Mouse (Mus musculus): ENCODE measurements at regions not wholly inside any gene's neighbourhood (a gene's known extent, or its start where the extent isn't known, plus 50 kb on each side); places are given as distances from the start of the nearest gene placed in this dataset.
A peak's percentile ranks its signal among the peaks of the same experiment; 100 is the strongest.

GRCm38 (mm10) chr2:115472393-115472792, 109.1 kb upstream of the BC052040 start:
- Histone ChIP-seq H3K79me2 (ENCODE audit: control insufficient read depth, insufficient read depth) (no peaks in the 10 kb centered on the region), H3K36me3 (ENCODE audit: control insufficient read depth, insufficient read depth) (no peaks in the 10 kb centered on the region)

GRCm38 (mm10) chr2:115483418-115484288, 97.9 kb upstream of the BC052040 start:
- Histone ChIP-seq H3K4me3 (no peak overlapping the region), H3K27me3 (ENCODE audit: control insufficient read depth, insufficient read depth, insufficient read length) (no peaks in the 10 kb centered on the region), H3K36me3 (ENCODE audit: control insufficient read depth, insufficient read depth) (no peaks in the 10 kb centered on the region), H3K4me2 (ENCODE audit: low read depth) (peak overlapping the region; percentile 51), H3K79me2 (ENCODE audit: control insufficient read depth, insufficient read depth) (no peaks in the 10 kb centered on the region), H3ac (ENCODE audit: control insufficient read depth, insufficient read length) (no peak overlapping the region)
- TF ChIP-seq POLR2AphosphoS2 (IDR thresholded peaks at IDR 0.05; ENCODE audit: insufficient read length, low read depth) (no peak), USF1 (IDR thresholded peaks at IDR 0.05; ENCODE audit: low read depth) (peak; percentile 66), SRF (IDR thresholded peaks at IDR 0.05; ENCODE audit: control insufficient read depth, insufficient read length, low read depth) (no peak), TCF3 (IDR thresholded peaks at IDR 0.05; ENCODE audit: insufficient read length, low read depth) (no peak), MYOG (IDR thresholded peaks at IDR 0.05; ENCODE audit: control insufficient read depth in 1 of 3, insufficient read depth in 1 of 3, insufficient read length in 2 of 3, low read depth in 2 of 3) (no peak), MAX (IDR thresholded peaks at IDR 0.05; ENCODE audit: low read depth) (no peak), POLR2A (IDR thresholded peaks at IDR 0.05; ENCODE audit: insufficient read length, low read depth) (no peak)

More at GRCm38 (mm10) chr2:115472393-115472792, 109.1 kb upstream of the BC052040 start:
- Histone ChIP-seq H3K27me3 (ENCODE audit: control insufficient read depth, insufficient read depth, insufficient read length) (no peaks in the 10 kb centered on the region), H3K4me3 (no peak overlapping the region), H3K4me2 (ENCODE audit: low read depth) (no peak overlapping the region), H3ac (ENCODE audit: control insufficient read depth, insufficient read length) (no peak overlapping the region)
- TF ChIP-seq CEBPB (IDR thresholded peaks at IDR 0.05; ENCODE audit: insufficient read depth, poor library complexity, severe bottlenecking) (peak; percentile 54; the same call in 1 of the 2 replicates), TCF3 (IDR thresholded peaks at IDR 0.05; ENCODE audit: insufficient read length, low read depth) (no peak)

GRCm38 (mm10) chr2:115488465-115488864, 93.1 kb upstream of the BC052040 start:
- Histone ChIP-seq H3K36me3 (ENCODE audit: control insufficient read depth, insufficient read depth) (no peaks in the 10 kb centered on the region), H3K4me2 (ENCODE audit: low read depth) (no peak overlapping the region), H3ac (ENCODE audit: control insufficient read depth, insufficient read length) (no peak overlapping the region), H3K27me3 (ENCODE audit: control insufficient read depth, insufficient read depth, insufficient read length) (no peaks in the 10 kb centered on the region), H3K4me3 (no peak overlapping the region), H3K79me2 (ENCODE audit: control insufficient read depth, insufficient read depth) (no peaks in the 10 kb centered on the region)
- TF ChIP-seq MAX (IDR thresholded peaks at IDR 0.05; ENCODE audit: low read depth) = no peak
- TF ChIP-seq E2F4 (IDR thresholded peaks at IDR 0.05; ENCODE audit: insufficient read depth) = no peak
- no peak for TF ChIP-seq POLR2AphosphoS2 (IDR thresholded peaks at IDR 0.05; ENCODE audit: insufficient read length, low read depth)
- TF ChIP-seq MYOG (IDR thresholded peaks at IDR 0.05; ENCODE audit: control insufficient read depth in 1 of 3, insufficient read depth in 1 of 3, insufficient read length in 2 of 3, low read depth in 2 of 3) = no peak
- no peak for TF ChIP-seq TCF3 (IDR thresholded peaks at IDR 0.05; ENCODE audit: insufficient read length, low read depth)
- TF ChIP-seq REST (IDR thresholded peaks at IDR 0.05; ENCODE audit: insufficient read depth, insufficient read length) = no peak
- no peak for TF ChIP-seq SRF (IDR thresholded peaks at IDR 0.05; ENCODE audit: control insufficient read depth, insufficient read length, low read depth)

DNA sequence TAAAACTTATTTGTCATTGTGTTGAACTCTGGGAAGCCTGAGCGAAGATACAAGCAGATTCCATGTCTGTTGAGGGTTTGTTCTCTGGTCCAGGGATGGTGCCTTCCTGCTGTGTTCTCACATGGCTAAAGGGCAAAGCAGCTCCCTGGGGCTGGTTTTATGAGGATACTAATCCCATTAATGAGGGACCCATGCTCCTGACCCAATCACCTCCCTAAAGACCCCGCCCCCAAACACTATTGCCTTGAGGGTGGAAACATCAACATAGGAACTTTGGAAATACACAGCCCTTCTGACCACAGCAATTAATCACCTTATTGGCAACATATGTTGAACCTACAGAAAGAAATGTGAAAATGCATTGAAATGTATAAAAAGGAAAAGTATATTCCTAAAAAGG, 88.5 kb upstream of the BC052040 start:
- no peaks in the 10 kb centered on the region for H3K36me3 ChIP-seq (ENCODE audit: control insufficient read depth, insufficient read depth)
- no peak overlapping the region for H3K4me2 ChIP-seq (ENCODE audit: low read depth)
- H3K27me3 ChIP-seq (ENCODE audit: control insufficient read depth, insufficient read depth, insufficient read length) = no peaks in the 10 kb centered on the region
- H3K4me3 ChIP-seq = no peak overlapping the region
- H3K79me2 ChIP-seq (ENCODE audit: control insufficient read depth, insufficient read depth) = no peaks in the 10 kb centered on the region
- TF ChIP-seq USF1 (IDR thresholded peaks at IDR 0.05; ENCODE audit: low read depth) (no peak), TCF12 (IDR thresholded peaks at IDR 0.05; ENCODE audit: insufficient read depth, poor library complexity, severe bottlenecking) (no peak), REST (IDR thresholded peaks at IDR 0.05; ENCODE audit: insufficient read depth, insufficient read length) (no peak), POLR2AphosphoS2 (IDR thresholded peaks at IDR 0.05; ENCODE audit: insufficient read length, low read depth) (no peak), E2F4 (IDR thresholded peaks at IDR 0.05; ENCODE audit: insufficient read depth) (no peak), POLR2A (IDR thresholded peaks at IDR 0.05; ENCODE audit: insufficient read length, low read depth) (no peak), MYOD1 (IDR thresholded peaks at IDR 0.05; ENCODE audit: control insufficient read depth in 1 of 3, insufficient read length in 2 of 3, low read depth in 2 of 3) (no peak), MYOG (IDR thresholded peaks at IDR 0.05; ENCODE audit: control insufficient read depth in 1 of 3, insufficient read depth in 1 of 3, insufficient read length in 2 of 3, low read depth in 2 of 3) (no peak), SRF (IDR thresholded peaks at IDR 0.05; ENCODE audit: control insufficient read depth, insufficient read length, low read depth) (no peak), CEBPB (IDR thresholded peaks at IDR 0.05; ENCODE audit: insufficient read depth, poor library complexity, severe bottlenecking) (no peak), TCF3 (IDR thresholded peaks at IDR 0.05; ENCODE audit: insufficient read length, low read depth) (no peak), MAX (IDR thresholded peaks at IDR 0.05; ENCODE audit: low read depth) (no peak)
- H3ac ChIP-seq (ENCODE audit: control insufficient read depth, insufficient read length) = no peak overlapping the region

GRCm38 (mm10) chr2:115499904-115500303, 81.6 kb upstream of the BC052040 start:
- H3ac ChIP-seq (ENCODE audit: control insufficient read depth, insufficient read length) = no peak overlapping the region
- no peaks in the 10 kb centered on the region for H3K27me3 ChIP-seq (ENCODE audit: control insufficient read depth, insufficient read depth, insufficient read length)
- no peak overlapping the region for H3K4me3 ChIP-seq
- TF ChIP-seq POLR2A (IDR thresholded peaks at IDR 0.05; ENCODE audit: insufficient read length, low read depth) (no peak), TCF3 (IDR thresholded peaks at IDR 0.05; ENCODE audit: insufficient read length, low read depth) (no peak), SRF (IDR thresholded peaks at IDR 0.05; ENCODE audit: control insufficient read depth, insufficient read length, low read depth) (no peak), USF1 (IDR thresholded peaks at IDR 0.05; ENCODE audit: low read depth) (no peak), MYOG (IDR thresholded peaks at IDR 0.05; ENCODE audit: control insufficient read depth in 1 of 3, insufficient read depth in 1 of 3, insufficient read length in 2 of 3, low read depth in 2 of 3) (no peak), TCF12 (IDR thresholded peaks at IDR 0.05; ENCODE audit: insufficient read depth, poor library complexity, severe bottlenecking) (no peak), CEBPB (IDR thresholded peaks at IDR 0.05; ENCODE audit: insufficient read depth, poor library complexity, severe bottlenecking) (no peak), E2F4 (IDR thresholded peaks at IDR 0.05; ENCODE audit: insufficient read depth) (no peak), REST (IDR thresholded peaks at IDR 0.05; ENCODE audit: insufficient read depth, insufficient read length) (no peak), POLR2AphosphoS2 (IDR thresholded peaks at IDR 0.05; ENCODE audit: insufficient read length, low read depth) (no peak), MAX (IDR thresholded peaks at IDR 0.05; ENCODE audit: low read depth) (no peak)
- H3K36me3 ChIP-seq (ENCODE audit: control insufficient read depth, insufficient read depth) = no peaks in the 10 kb centered on the region
- no peak overlapping the region for H3K4me2 ChIP-seq (ENCODE audit: low read depth)
- no peaks in the 10 kb centered on the region for H3K79me2 ChIP-seq (ENCODE audit: control insufficient read depth, insufficient read depth)

Measured in myocyte (in vitro differentiated cells).